Mouse (Mus musculus): ENCODE measurements around the gene Lrmda.
A peak's percentile ranks its signal among the peaks of the same experiment; 100 is the strongest.

Gene Lrmda

GRCm38 (mm10) chr14:22043420-22043819, 23.9 kb downstream of the Lrmda start:
- DNase-seq (ENCODE audit: low read depth, low spot score) = no peak

GRCm38 (mm10) chr14:22046262-22046856, 26.8 kb downstream of the Lrmda start:
- no peak for DNase-seq (ENCODE audit: low read depth, low spot score)

GRCm38 (mm10) chr14:22048068-22048899, 28.8 kb downstream of the Lrmda start:
- DNase-seq (ENCODE audit: low read depth, low spot score) = no peak

GRCm38 (mm10) chr14:22048900-22049199, 29.3 kb downstream of the Lrmda start:
- no peak for DNase-seq (ENCODE audit: low read depth, low spot score)

- no peak for DNase-seq (ENCODE audit: low read depth, low spot score)
Measured at GRCm38 (mm10) chr14:22049282-22049681, 29.8 kb downstream of the Lrmda start.

GRCm38 (mm10) chr14:22051941-22052664, 32.6 kb downstream of the Lrmda start:
- no peak for DNase-seq (ENCODE audit: low read depth, low spot score)

GRCm38 (mm10) chr14:22055630-22056029, 36.1 kb downstream of the Lrmda start:
- DNase-seq (ENCODE audit: low read depth, low spot score) = no peak

- DNase-seq (ENCODE audit: low read depth, low spot score) = no peak
Measured at GRCm38 (mm10) chr14:22056246-22056645, 36.7 kb downstream of the Lrmda start.

- DNase-seq (ENCODE audit: low read depth, low spot score) = peak; percentile 69
Measured at GRCm38 (mm10) chr14:22058729-22059128, 39.2 kb downstream of the Lrmda start.

GRCm38 (mm10) chr14:22059348-22059861, 39.9 kb downstream of the Lrmda start:
- no peak for DNase-seq (ENCODE audit: low read depth, low spot score)

- DNase-seq (ENCODE audit: low read depth, low spot score) = no peak
Measured at GRCm38 (mm10) chr14:22060787-22061186, 41.3 kb downstream of the Lrmda start.

- DNase-seq (ENCODE audit: low read depth, low spot score) = no peak
Measured at GRCm38 (mm10) chr14:22062117-22062855, 42.8 kb downstream of the Lrmda start.

GRCm38 (mm10) chr14:22069169-22069568, 49.7 kb downstream of the Lrmda start:
- DNase-seq (ENCODE audit: low read depth, low spot score) = no peak

- no peak for DNase-seq (ENCODE audit: low read depth, low spot score)
Measured at GRCm38 (mm10) chr14:22073385-22073784, 53.9 kb downstream of the Lrmda start.

- no peak for DNase-seq (ENCODE audit: low read depth, low spot score)
Measured at GRCm38 (mm10) chr14:22074229-22074628, 54.7 kb downstream of the Lrmda start.

GRCm38 (mm10) chr14:22083931-22084330, 64.4 kb downstream of the Lrmda start:
- DNase-seq (ENCODE audit: low read depth, low spot score) = no peak

- DNase-seq (ENCODE audit: low read depth, low spot score) = no peak
Measured at GRCm38 (mm10) chr14:22085411-22085810, 65.9 kb downstream of the Lrmda start.

- no peak for DNase-seq (ENCODE audit: low read depth, low spot score)
Measured at GRCm38 (mm10) chr14:22088604-22089003, 69.1 kb downstream of the Lrmda start.

GRCm38 (mm10) chr14:22089331-22089730, 69.8 kb downstream of the Lrmda start:
- DNase-seq (ENCODE audit: low read depth, low spot score) = no peak

- DNase-seq (ENCODE audit: low read depth, low spot score) = no peak
Measured at GRCm38 (mm10) chr14:22089866-22090470, 70.5 kb downstream of the Lrmda start.

- DNase-seq (ENCODE audit: low read depth, low spot score) = no peak
Measured at GRCm38 (mm10) chr14:22090778-22091211, 71.3 kb downstream of the Lrmda start.
